In genomic region chr3:106483796-106484405, GRCm38 (mm10) we compare ENCODE assay signal across 16 mouse cellular contexts. TPM values are rescaled to one million over a fixed set of nuclear protein-coding genes. Genes with fewer than 3 reads are reported as not detected.
DNase-seq lines count a peak whose midpoint lies in the region; ATAC-seq and TF ChIP-seq lines count a peak whose summit lies in the region.
"Had no signal": no experiment of that assay in that cellular context is flagged by ENCODE, and none has a peak within 500 bp of the region (broad histone marks: within the 10 kb centered on the region; RNA-seq: fewer than 3 reads in every experiment).

No protein-coding gene starts in this region.

- no peak for ATAC-seq in embryonic facial prominence, embryonic 15.5 days (ENCODE audit: insufficient number of reproducible peaks, low FRiP score, low TSS enrichment, low read depth)
- ATAC-seq: forebrain, embryonic 15.5 days had no signal

- TF ChIP-seq POLR2A in lung, adult 2 months (IDR thresholded peaks at IDR 0.05; ENCODE audit: borderline replicate concordance, extremely low read depth, low read depth, low read length): no peak

- no peaks in the 10 kb centered on the region for H3K27me3 ChIP-seq in embryonic facial prominence, embryonic 15.5 days
- H3K27me3 ChIP-seq: forebrain, embryonic 15.5 days had no signal

- DNase-seq in lung, adult 2 months: no peak
- DNase-seq in lung, postnatal 4 days: no peak
- peak; percentile 67 to 73 for DNase-seq in B cell, adult 2 months
- no peak for DNase-seq in layer of hippocampus, adult 8-10 months (ENCODE audit: low spot score in 2 of 2)
- DNase-seq in kidney, adult 11 months: no peak
- no peak for DNase-seq in ovary, postnatal 10 days (ENCODE audit: low spot score)
- DNase-seq: gastrocnemius, postnatal 14 days; heart, postnatal 14 days; right cerebral cortex, postnatal 25 days had no signal

- no peaks in the 10 kb centered on the region for H3K36me3 ChIP-seq in embryonic facial prominence, embryonic 15.5 days
- H3K36me3 ChIP-seq in macrophage (ENCODE audit: inconsistent target): no peaks in the 10 kb centered on the region
- H3K36me3 ChIP-seq: forebrain, embryonic 15.5 days; neural tube, embryonic 12.5 days had no signal

- WGBS in lung, adult 2 months: 57% methylated on average over 4 of the region's 4 CpGs
- WGBS in embryonic facial prominence, embryonic 15.5 days: 40% methylated on average over 4 of the region's 4 CpGs
- WGBS in macrophage (ENCODE audit: missing documents): 37% methylated on average over 4 of the region's 4 CpGs

- no peak for TF ChIP-seq CTCF in lung, adult 2 months (IDR thresholded peaks at IDR 0.05; ENCODE audit: insufficient read depth, low read length)

- no peaks in the 10 kb centered on the region for H3K79me2 ChIP-seq in macrophage (ENCODE audit: inconsistent target)

- H3K9ac ChIP-seq in embryonic facial prominence, embryonic 15.5 days: no peak overlapping the region
- H3K9ac ChIP-seq: forebrain, embryonic 15.5 days; lung, embryonic 14.5 days; neural tube, embryonic 12.5 days had no signal

- H3K9me3 ChIP-seq in embryonic facial prominence, embryonic 15.5 days (replicated peaks): no peaks in the 10 kb centered on the region
- H3K9me3 ChIP-seq: forebrain, embryonic 15.5 days; neural tube, embryonic 12.5 days had no signal

- H3K4me3 ChIP-seq in lung, adult 2 months (replicated peaks; ENCODE audit: extremely low read depth, low read depth, low read length): peak overlapping the region; percentile 14
- H3K4me3 ChIP-seq in embryonic facial prominence, embryonic 15.5 days (replicated peaks): no peak overlapping the region
- peak overlapping the region; percentile 58; the same call in 1 of the 2 replicates for H3K4me3 ChIP-seq in macrophage (ENCODE audit: inconsistent target)
- H3K4me3 ChIP-seq: forebrain, embryonic 15.5 days; left cerebral cortex, adult 2 months; neural tube, embryonic 12.5 days had no signal

- H3K4me1 ChIP-seq in lung, adult 2 months (ENCODE audit: control insufficient read depth, insufficient read depth, low read length): peaks cover 14% of the 10 kb centered on the region
- H3K4me1 ChIP-seq in embryonic facial prominence, embryonic 15.5 days: peaks cover 8% of the 10 kb centered on the region

- peak overlapping the region; percentile 22; the same call in 1 of the 2 replicates for H3K27ac ChIP-seq in embryonic facial prominence, embryonic 15.5 days (replicated peaks)
- H3K27ac ChIP-seq in macrophage: peak overlapping the region; percentile 44
- H3K27ac ChIP-seq: forebrain, embryonic 15.5 days; kidney, postnatal 0 days; left cerebral cortex, adult 2 months; neural tube, embryonic 12.5 days had no signal

- no peak overlapping the region for H3K4me2 ChIP-seq in embryonic facial prominence, embryonic 15.5 days (replicated peaks)
- H3K4me2 ChIP-seq: forebrain, embryonic 15.5 days; neural tube, embryonic 12.5 days had no signal

RNA-seq across cellular contexts. Expression of gene Dennd2d, which starts 1.7 kb away (rescaled TPM):
- polyA plus RNA-seq in lung, adult 2 months (2012; rRNA removed): 8.7 and 12.7 TPM in 2 replicates
- polyA plus RNA-seq in embryonic facial prominence, embryonic 15.5 days (2015; fragmentation: Nextera tagmentation; extraction: Ambion mirVana): 5.7 and 7.2 TPM in 2 replicates
- total RNA-seq in macrophage (2018; cell fraction: chromatin; rRNA removed): 10 to 100 TPM in 16 of 26 experiments, 1 to 10 TPM in 10; 4.3 to 28.8 (median 12.2) TPM
- 1 to 10 TPM; 1.1 to 4.2 (median 2.2) TPM for total RNA-seq in macrophage (2018; cell fraction: cytosol; rRNA removed)
- 10 to 100 TPM in 11 of 26 experiments, 1 to 10 TPM in 15; 4.2 to 18.6 (median 8.6) TPM for total RNA-seq in macrophage (2018; cell fraction: nucleus; rRNA removed)
- 1.8 to 2.7 TPM (median 2.1 TPM) in 3 replicates for polyA plus RNA-seq in macrophage (2018)
- total RNA-seq in layer of hippocampus, adult 8-10 months (2022): 1 to 10 TPM in 3 of 4 experiments, under 1 TPM in 1; 0.83 to 1.4 (median 1.1) TPM

Comparison
In these comparisons a context has a peak if more than half of its experiments do, and no peak if none do; other contexts are left out.
1. DNase-seq: peak in B cell, adult 2 months (2 of 2); none in lung, adult 2 months (single experiment), lung, postnatal 4 days (0 of 2), layer of hippocampus, adult 8-10 months (0 of 2), kidney, adult 11 months (single experiment) and ovary, postnatal 10 days (single experiment).